Mouse (Mus musculus) CH12.LX (cell line): ENCODE measurements at regions not wholly inside any gene's neighbourhood (a gene's known extent, or its start where the extent isn't known, plus 50 kb on each side); places are given as distances from the start of the nearest gene placed in this dataset.

Experiments used
- DNase-seq: peaks from one replicate; pipeline ENCODE4 v3.0.0-alpha.2; 2013; ENCODE audit errors: extremely low read depth
- H3K27ac ChIP-seq: 2 replicates; pipeline ENCODE4 v1.5.1; 2012; ENCODE audit warnings: low read depth, mild to moderate bottlenecking, control low read depth, moderate library complexity; ENCODE audit not compliant: insufficient read depth
- H3K27me3 ChIP-seq: replicated peaks from 2 replicates; pipeline ENCODE3; 2012; ENCODE audit warnings: inconsistent platforms
- H3K36me3 ChIP-seq, 2 experiments: replicated peaks in 1 of 2; 2 replicates each; pipeline versions ENCODE3 to v1.6.1; 2012; ENCODE audit warnings: inconsistent platforms in 1 of 2, low read length in 1 of 2, mild to moderate bottlenecking in 1 of 2, mixed read lengths in 1 of 2, moderate library complexity in 1 of 2; ENCODE audit not compliant: control insufficient read depth in 1 of 2, insufficient read depth in 1 of 2
- H3K4me1 ChIP-seq, 2 experiments: 2 replicates each; pipeline ENCODE4 v1.6.1; 2012; ENCODE audit warnings: inconsistent platforms in 1 of 2, moderate library complexity in 1 of 2; ENCODE audit not compliant: insufficient read depth in 2 of 2, control insufficient read depth in 1 of 2
- H3K4me2 ChIP-seq: 2 replicates; pipeline ENCODE4 v1.6.1; 2012; ENCODE audit warnings: low read depth, mild to moderate bottlenecking, control low read depth; ENCODE audit not compliant: poor library complexity, insufficient read depth, severe bottlenecking
- H3K4me3 ChIP-seq, 3 experiments: fragments of 150-350 bp in 1 of 3; sonication (generic) in 1 of 3; replicated peaks in 1 of 3; 2 replicates each; pipeline versions ENCODE3 to v1.5.1; 2011 to 2012; ENCODE audit warnings: low read depth in 2 of 3, low read length in 2 of 3, mild to moderate bottlenecking in 2 of 3, moderate library complexity in 2 of 3, control low read depth in 1 of 3, improper control_type of control experiment in 1 of 3, inconsistent platforms in 1 of 3, mixed read lengths in 1 of 3; ENCODE audit not compliant: poor library complexity in 1 of 3
- H3K79me2 ChIP-seq: replicated peaks from 2 replicates; pipeline ENCODE4 v1.6.1; 2012; ENCODE audit warnings: mild to moderate bottlenecking, moderate library complexity; ENCODE audit not compliant: control insufficient read depth, poor library complexity, insufficient read depth, severe bottlenecking; ENCODE audit errors: extremely low read depth
- H3K9ac ChIP-seq: 2 replicates; pipeline ENCODE4 v1.6.1; 2012; ENCODE audit warnings: low read depth, mild to moderate bottlenecking, control low read depth, moderate library complexity; ENCODE audit not compliant: insufficient read depth
- H3K9me3 ChIP-seq: replicated peaks from 2 replicates; pipeline ENCODE3; 2012; ENCODE audit warnings: low read length, inconsistent platforms, mixed read lengths
- BHLHE40 ChIP-seq: IDR thresholded peaks from 2 replicates; pipeline ENCODE4 v1.6.1; 2011; ENCODE audit warnings: mild to moderate bottlenecking, low read depth, low read length, improper control_type of control experiment
- CHD1 ChIP-seq: IDR thresholded peaks from 2 replicates; pipeline ENCODE4 v1.6.1; 2012; ENCODE audit warnings: low read depth, low read length, improper control_type of control experiment, inconsistent platforms
- CHD2 ChIP-seq: IDR thresholded peaks from 2 replicates; pipeline ENCODE4 v1.6.1; 2011; ENCODE audit warnings: low read length, improper control_type of control experiment
- CTCF ChIP-seq, 2 experiments: IDR thresholded peaks in 1 of 2; conservative IDR thresholded peaks in 1 of 2; 2 replicates each; pipeline ENCODE4 v1.5.1; 2011 to 2012; ENCODE audit warnings: low read depth in 2 of 2, low read length in 2 of 2, improper control_type of control experiment in 1 of 2, inconsistent platforms in 1 of 2, mild to moderate bottlenecking in 1 of 2, moderate library complexity in 1 of 2
- E2F4 ChIP-seq: IDR thresholded peaks from 2 replicates; pipeline ENCODE4 v1.6.1; 2011; ENCODE audit warnings: low read depth, low read length, improper control_type of control experiment; ENCODE audit not compliant: insufficient replicate concordance
- ELF1 ChIP-seq: IDR thresholded peaks from 2 replicates; pipeline ENCODE4 v1.6.1; 2014; ENCODE audit warnings: low read depth, mild to moderate bottlenecking, inconsistent platforms, low read length, improper control_type of control experiment
- EP300 ChIP-seq: IDR thresholded peaks from 2 replicates; pipeline ENCODE4 v1.6.1; 2011; ENCODE audit warnings: low read length, improper control_type of control experiment
- ETS1 ChIP-seq: conservative IDR thresholded peaks from 2 replicates; pipeline ENCODE4 v1.6.1; 2012; ENCODE audit warnings: low read depth, mild to moderate bottlenecking, inconsistent platforms, low read length, improper control_type of control experiment, moderate library complexity
- HCFC1 ChIP-seq: IDR thresholded peaks from 2 replicates; pipeline ENCODE4 v1.6.1; 2012; ENCODE audit warnings: low read depth, mild to moderate bottlenecking, inconsistent platforms, low read length, improper control_type of control experiment
- JUND ChIP-seq: conservative IDR thresholded peaks from 2 replicates; pipeline ENCODE4 v1.6.1; 2011; ENCODE audit warnings: low read depth, low read length, improper control_type of control experiment
- MAFK ChIP-seq: IDR thresholded peaks from 2 replicates; pipeline ENCODE4 v1.6.1; 2011; ENCODE audit warnings: low read length, improper control_type of control experiment; ENCODE audit not compliant: insufficient replicate concordance
- MAX ChIP-seq: IDR thresholded peaks from 2 replicates; pipeline ENCODE4 v1.6.1; 2011; ENCODE audit warnings: low read length, improper control_type of control experiment
- MAZ ChIP-seq: IDR thresholded peaks from 2 replicates; pipeline ENCODE4 v1.6.1; 2012; ENCODE audit warnings: low read depth, mild to moderate bottlenecking, inconsistent platforms, low read length, improper control_type of control experiment, moderate library complexity
- MEF2A ChIP-seq: IDR thresholded peaks from 2 replicates; pipeline ENCODE4 v1.6.1; 2014; ENCODE audit warnings: low read depth, mild to moderate bottlenecking, inconsistent platforms, low read length, improper control_type of control experiment, borderline replicate concordance
- MXI1 ChIP-seq: IDR thresholded peaks from 2 replicates; pipeline ENCODE4 v1.6.1; 2011; ENCODE audit warnings: mild to moderate bottlenecking, low read depth, low read length, improper control_type of control experiment
- NELFE ChIP-seq: IDR thresholded peaks from 2 replicates; pipeline ENCODE4 v1.6.1; 2011; ENCODE audit warnings: low read depth, low read length, improper control_type of control experiment
- PAX5 ChIP-seq: IDR thresholded peaks from 2 replicates; pipeline ENCODE4 v1.6.1; 2012; ENCODE audit warnings: low read length, inconsistent platforms, mixed read lengths
- POLR2AphosphoS2 ChIP-seq: IDR thresholded peaks from 2 replicates; pipeline ENCODE4 v1.6.1; 2011; ENCODE audit warnings: low read depth, low read length, improper control_type of control experiment
- RAD21 ChIP-seq: IDR thresholded peaks from 2 replicates; pipeline ENCODE4 v1.6.1; 2011; ENCODE audit warnings: low read depth, mild to moderate bottlenecking, low read length, improper control_type of control experiment, moderate library complexity
- RCOR1 ChIP-seq: conservative IDR thresholded peaks from 2 replicates; pipeline ENCODE4 v1.6.1; 2012; ENCODE audit warnings: low read depth, mild to moderate bottlenecking, inconsistent platforms, low read length, improper control_type of control experiment
- SIN3A ChIP-seq: IDR thresholded peaks from 2 replicates; pipeline ENCODE4 v1.6.1; 2012; ENCODE audit warnings: low read length, improper control_type of control experiment, inconsistent platforms
- SMC3 ChIP-seq: IDR thresholded peaks from 2 replicates; pipeline ENCODE4 v1.6.1; 2011; ENCODE audit warnings: low read depth, low read length, improper control_type of control experiment
- TBP ChIP-seq: conservative IDR thresholded peaks from 2 replicates; pipeline ENCODE4 v1.6.1; 2011; ENCODE audit warnings: low read depth, low read length, improper control_type of control experiment
- TCF12 ChIP-seq: IDR thresholded peaks from 2 replicates; pipeline ENCODE4 v1.6.1; 2014; ENCODE audit warnings: low read depth, mild to moderate bottlenecking, inconsistent platforms, low read length, improper control_type of control experiment
- USF2 ChIP-seq: conservative IDR thresholded peaks from 2 replicates; pipeline ENCODE4 v1.6.1; 2011; ENCODE audit warnings: low read depth, low read length, improper control_type of control experiment
- ZKSCAN1 ChIP-seq: IDR thresholded peaks from 2 replicates; pipeline ENCODE4 v1.6.1; 2012; ENCODE audit warnings: low read depth, inconsistent platforms, low read length, improper control_type of control experiment, borderline replicate concordance
- ZMIZ1 ChIP-seq: IDR thresholded peaks from 2 replicates; pipeline ENCODE4 v1.6.1; 2012; ENCODE audit warnings: low read depth, mild to moderate bottlenecking, inconsistent platforms, low read length, improper control_type of control experiment
- ZNF384 ChIP-seq: IDR thresholded peaks from 2 replicates; pipeline ENCODE4 v1.6.1; 2012; ENCODE audit warnings: low read depth, low read length, improper control_type of control experiment, inconsistent platforms
- dilution Hi-C: fragments of 300-500 bp; cut with MboI; formaldehyde crosslinking; loops from 2 replicates; pipeline ENCODE4 v1.14.3; 2020; ENCODE audit warnings: low sequenced_read_pairs; ENCODE audit not compliant: extremely low pct_unique_long_range_greater_than_20kb, extremely low pct_ligation_motif_present
- in situ Hi-C: fragments of 300-500 bp; cut with MboI; formaldehyde crosslinking; loops from 3 replicates; pipeline ENCODE4 v1.14.3; 2019; ENCODE audit warnings: low sequenced_read_pairs, low pct_ligation_motif_present, low pct_unique_long_range_greater_than_20kb, mixed read lengths

GRCm38 (mm10) chr13:39440907-39441306, 480.2 kb upstream of the Slc35b3 start:
- no peaks in the 10 kb centered on the region for H3K27me3 ChIP-seq
- TF ChIP-seq PAX5: no peak
- no peak for TF ChIP-seq ELF1
- no peak for TF ChIP-seq TBP
- no peak for TF ChIP-seq USF2
- no peak for TF ChIP-seq EP300
- peak; percentile 7; the same call in 1 of the 2 replicates for TF ChIP-seq SMC3
- no peak for TF ChIP-seq MAZ
- no peak for TF ChIP-seq RCOR1
- TF ChIP-seq ZKSCAN1: no peak
- TF ChIP-seq MEF2A: no peak
- no peak for TF ChIP-seq E2F4
- peak; percentile 55 to 77 for TF ChIP-seq CTCF (conservative IDR thresholded peaks at IDR 0.05 in 1 of 2, IDR thresholded peaks at IDR 0.05 in 1 of 2; ENCODE audit: low read depth in 2 of 2, low read length in 2 of 2)
- no peak for TF ChIP-seq ZNF384
- no peak for TF ChIP-seq JUND
- no peak for TF ChIP-seq BHLHE40
- TF ChIP-seq CHD2: no peak
- peak; percentile 58 for TF ChIP-seq RAD21
- TF ChIP-seq NELFE: no peak
- TF ChIP-seq, all 38 proteins: peak for 3
- H3K9ac ChIP-seq: no peak overlapping the region
- peak; percentile 55 for DNase-seq
- no peak overlapping the region for H3K4me3 ChIP-seq
- in situ Hi-C loops: loop anchor here (25.0 kb wide), 1 partner anchor 1321 kb away; no protein-coding TSS in a partner anchor
- H3K36me3 ChIP-seq: no peaks in the 10 kb centered on the region
- H3K27ac ChIP-seq: no peak overlapping the region
- H3K79me2 ChIP-seq: no peaks in the 10 kb centered on the region
- no peak overlapping the region for H3K4me2 ChIP-seq
- H3K9me3 ChIP-seq: no peaks in the 10 kb centered on the region
- dilution Hi-C loops: no loop called here
- peaks cover 0 to 16% of the 10 kb centered on the region in 2 experiments; a peak in 2 of 4 replicates for H3K4me1 ChIP-seq

DNA sequence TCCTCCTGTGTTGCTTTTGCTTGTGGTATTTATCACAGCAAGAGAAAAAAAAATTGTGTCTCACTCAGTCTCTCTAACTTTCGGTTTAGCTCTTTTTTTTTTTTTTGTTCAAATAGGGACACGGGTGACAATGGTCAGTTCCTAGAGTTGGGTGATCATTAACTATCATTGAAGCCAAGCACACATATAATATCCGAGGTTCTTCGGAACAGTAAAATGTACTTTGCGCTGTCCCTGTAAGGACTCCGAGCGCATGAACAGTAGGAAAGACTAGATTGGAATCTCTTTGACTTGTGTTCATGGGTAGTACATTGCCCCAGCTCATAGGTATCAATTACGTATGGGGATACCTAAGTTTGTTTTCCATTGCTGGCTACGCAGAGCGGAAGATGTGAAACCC, 479.7 kb upstream of the Slc35b3 start:
- H3K9me3 ChIP-seq: no peaks in the 10 kb centered on the region
- no peaks in the 10 kb centered on the region for H3K36me3 ChIP-seq
- H3K27me3 ChIP-seq: no peaks in the 10 kb centered on the region
- TF ChIP-seq SMC3: no peak
- no peak for TF ChIP-seq PAX5
- no peak for TF ChIP-seq TCF12
- TF ChIP-seq SIN3A: no peak
- TF ChIP-seq BHLHE40: no peak
- no peak for TF ChIP-seq MAFK
- TF ChIP-seq MAZ: no peak
- no peak for TF ChIP-seq RAD21
- TF ChIP-seq USF2: no peak
- TF ChIP-seq HCFC1: no peak
- TF ChIP-seq ZKSCAN1: no peak
- TF ChIP-seq CHD1: no peak
- TF ChIP-seq MEF2A: no peak
- no peak for TF ChIP-seq ETS1
- TF ChIP-seq NELFE: no peak
- no peak for TF ChIP-seq MXI1
- TF ChIP-seq JUND: no peak
- no peak for TF ChIP-seq MAX
- no peak for TF ChIP-seq POLR2AphosphoS2
- TF ChIP-seq ZMIZ1: no peak
- TF ChIP-seq, all 38 proteins: peak for 0
- dilution Hi-C loops (no loop called here), in situ Hi-C loops (loop anchor here (25.0 kb wide), 1 partner anchor 1322 kb away; no protein-coding TSS in a partner anchor)
- H3K27ac ChIP-seq: no peak overlapping the region
- no peak for DNase-seq
- no peak overlapping the region for H3K9ac ChIP-seq
- H3K4me3 ChIP-seq: no peak overlapping the region
- H3K4me2 ChIP-seq: no peak overlapping the region
- peaks cover 0 to 13% of the 10 kb centered on the region in 2 experiments; a peak in 1 of 4 replicates for H3K4me1 ChIP-seq
- H3K79me2 ChIP-seq: no peaks in the 10 kb centered on the region
